Mouse (Mus musculus) liver, postnatal 0 days (tissue): ENCODE measurements at regions not wholly inside any gene's neighbourhood (a gene's known extent, or its start where the extent isn't known, plus 50 kb on each side); places are given as distances from the start of the nearest gene placed in this dataset.

Experiments used
- ATAC-seq: fragments of 200-750 bp; cut with Nextera tagmentation; 2 replicates; pipeline ENCODE4 v1.8.0; 2017; ENCODE audit warnings: mild to moderate bottlenecking, moderate library complexity
- DNase-seq: peaks from one replicate; pipeline ENCODE4 v3.0.0-alpha.2; 2016
- H3K27ac ChIP-seq: fragments of 300-500 bp; sonication (generic); 2 replicates; pipeline ENCODE4 v1.5.1; 2014; ENCODE audit warnings: antibody characterized with exemption, moderate library complexity, mild to moderate bottlenecking, low read depth
- H3K27me3 ChIP-seq: fragments of 300-500 bp; sonication (generic); 2 replicates; pipeline ENCODE4 v1.6.1; 2014; ENCODE audit warnings: low read length, control low read depth, mixed read lengths; ENCODE audit not compliant: insufficient read depth
- H3K36me3 ChIP-seq: fragments of 300-500 bp; sonication (generic); replicated peaks from 2 replicates; pipeline ENCODE4 v1.6.1; 2014; ENCODE audit warnings: mild to moderate bottlenecking, control low read depth, low read length, moderate library complexity, mixed read lengths; ENCODE audit not compliant: insufficient read depth
- H3K4me1 ChIP-seq: fragments of 300-500 bp; sonication (generic); 2 replicates; pipeline ENCODE4 v1.6.1; 2014; ENCODE audit warnings: antibody characterized with exemption, mild to moderate bottlenecking, control low read depth; ENCODE audit not compliant: insufficient read depth
- H3K4me2 ChIP-seq: fragments of 300-500 bp; sonication (generic); 2 replicates; pipeline ENCODE4 v1.6.1; 2014; ENCODE audit warnings: low read depth, mild to moderate bottlenecking, low read length, moderate library complexity, mixed read lengths
- H3K4me3 ChIP-seq: fragments of 300-500 bp; sonication (generic); 2 replicates; pipeline ENCODE4 v1.5.1; 2014; ENCODE audit warnings: low read depth, low read length
- H3K9ac ChIP-seq: fragments of 300-500 bp; sonication (generic); replicated peaks from 2 replicates; pipeline ENCODE4 v1.6.1; 2014; ENCODE audit warnings: mild to moderate bottlenecking, moderate library complexity
- H3K9me3 ChIP-seq: fragments of 300-500 bp; sonication (generic); 2 replicates; pipeline ENCODE4 v1.6.1; 2016; ENCODE audit warnings: mild to moderate bottlenecking, control low read depth, low read length, mixed read lengths
- CTCF ChIP-seq: sonication (generic); IDR thresholded peaks from 2 replicates; pipeline ENCODE4 v1.5.1; 2016; ENCODE audit warnings: antibody characterized with exemption, low read depth
- EP300 ChIP-seq: IDR thresholded peaks from 2 replicates; pipeline ENCODE4 v1.6.1; 2016; ENCODE audit warnings: antibody characterized with exemption, low read depth, mild to moderate bottlenecking
- WGBS: fragments of 180-500 bp; shearing (Covaris S2); extraction: QIAGEN DNeasy Blood & Tissue Kit; methylation state at CpG from one replicate; pipeline ENCODE4 v1.1.7; 2014; ENCODE audit not compliant: insufficient replicate concordance; 5-methylcytosine and 5-hydroxymethylcytosine counted together

- Histone ChIP-seq H3K27ac (0 out of 2 replicates have a peak overlapping the region, but pooled peaks have one; percentile 12), H3K9ac (no peak overlapping the region), H3K4me2 (peak overlapping the region; percentile 57), H3K36me3 (no peaks in the 10 kb centered on the region), H3K27me3 (no peaks in the 10 kb centered on the region), H3K4me3 (peak overlapping the region; percentile 2; the same call in 1 of the 2 replicates), H3K9me3 (no peaks in the 10 kb centered on the region), H3K4me1 (peaks cover 10% of the 10 kb centered on the region)
- 25% methylated on average over 18 of the region's 18 CpGs for WGBS
- ATAC-seq = peak; percentile 45; the same call in 1 of the 2 replicates
- no peak for DNase-seq
- TF ChIP-seq EP300 (no peak), CTCF (no peak)
These were observed 111.6 kb upstream of the Frmd6 start for GRCm38 (mm10) chr12:70713499-70714280.

DNA sequence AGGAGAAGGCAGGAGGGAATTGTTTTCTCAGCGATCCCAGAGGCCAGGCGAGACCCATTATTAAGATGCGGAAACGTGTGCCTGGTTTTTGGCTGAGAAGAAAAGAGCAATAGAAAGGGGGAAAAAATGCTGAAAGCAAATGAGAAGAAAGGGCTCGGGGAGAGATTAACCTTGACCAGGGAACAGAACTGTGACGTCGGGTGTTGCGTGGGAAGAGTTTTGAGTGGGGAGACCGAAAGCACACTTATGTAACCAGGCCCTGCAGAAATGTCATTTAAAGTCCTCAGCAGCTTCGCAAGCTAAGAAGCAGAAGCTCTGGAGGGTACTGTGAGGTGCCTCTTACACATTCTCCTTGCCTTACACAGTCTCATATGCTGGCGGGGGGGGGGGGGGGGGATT is 111.0 kb upstream of the Frmd6 start:
- DNase-seq (no peak), ATAC-seq (no peak)
- no peaks in the 10 kb centered on the region for H3K9me3 ChIP-seq
- H3K36me3 ChIP-seq = no peaks in the 10 kb centered on the region
- 0 out of 2 replicates have a peak overlapping the region, but pooled peaks have one; percentile 12 for H3K27ac ChIP-seq
- peak overlapping the region; percentile 57 for H3K4me2 ChIP-seq
- H3K27me3 ChIP-seq = no peaks in the 10 kb centered on the region
- H3K9ac ChIP-seq = no peak overlapping the region
- TF ChIP-seq CTCF (no peak), EP300 (no peak)
- H3K4me3 ChIP-seq = no peak overlapping the region
- WGBS = 66% methylated on average over 11 of the region's 11 CpGs
- peaks cover 10% of the 10 kb centered on the region for H3K4me1 ChIP-seq

DNA sequence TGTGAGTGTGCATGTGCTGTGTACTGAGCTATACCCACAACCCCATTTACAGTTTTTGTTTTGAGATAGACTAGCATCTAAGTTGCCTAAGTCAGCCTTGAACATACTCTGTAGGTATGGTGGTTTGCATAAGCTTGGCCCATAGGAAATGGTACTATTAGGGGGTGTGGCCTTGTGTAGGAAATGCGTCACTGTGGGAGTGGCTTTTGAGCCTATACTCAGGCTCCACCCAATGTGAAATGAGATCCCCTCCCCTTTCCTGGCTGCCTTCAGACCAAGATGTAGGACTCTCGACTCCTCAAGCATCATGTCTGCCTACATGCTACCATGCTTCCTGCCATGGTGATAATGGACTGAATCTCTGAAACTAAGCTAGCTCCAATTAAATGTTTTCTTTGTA is 109.5 kb upstream of the Frmd6 start:
- H3K4me3 ChIP-seq = no peak overlapping the region

GRCm38 (mm10) chr12:70718602-70719001 is 106.7 kb upstream of the Frmd6 start:
- ATAC-seq = no peak
- DNase-seq = no peak
- TF ChIP-seq EP300 (no peak), CTCF (no peak)
- no peaks in the 10 kb centered on the region for H3K27me3 ChIP-seq
- no peaks in the 10 kb centered on the region for H3K9me3 ChIP-seq
- 26% methylated on average over 1 of the region's 1 CpGs for WGBS
- no peak overlapping the region for H3K4me2 ChIP-seq
- H3K27ac ChIP-seq = no peak overlapping the region
- H3K9ac ChIP-seq = no peak overlapping the region
- H3K36me3 ChIP-seq = no peaks in the 10 kb centered on the region
- H3K4me3 ChIP-seq = no peak overlapping the region
- peaks cover 6% of the 10 kb centered on the region for H3K4me1 ChIP-seq

More for the DNA sequence above, 109.5 kb upstream of the Frmd6 start:
- H3K4me1 ChIP-seq = peaks cover 12% of the 10 kb centered on the region
- H3K27ac ChIP-seq = no peak overlapping the region
- no peak for TF ChIP-seq EP300
- no peak for TF ChIP-seq CTCF
- no peak overlapping the region for H3K4me2 ChIP-seq
- H3K27me3 ChIP-seq = no peaks in the 10 kb centered on the region
- DNase-seq (no peak), ATAC-seq (no peak)
- no peak overlapping the region for H3K9ac ChIP-seq
- no peaks in the 10 kb centered on the region for H3K9me3 ChIP-seq
- H3K36me3 ChIP-seq = no peaks in the 10 kb centered on the region
- WGBS = 78% methylated on average over 2 of the region's 2 CpGs

DNA sequence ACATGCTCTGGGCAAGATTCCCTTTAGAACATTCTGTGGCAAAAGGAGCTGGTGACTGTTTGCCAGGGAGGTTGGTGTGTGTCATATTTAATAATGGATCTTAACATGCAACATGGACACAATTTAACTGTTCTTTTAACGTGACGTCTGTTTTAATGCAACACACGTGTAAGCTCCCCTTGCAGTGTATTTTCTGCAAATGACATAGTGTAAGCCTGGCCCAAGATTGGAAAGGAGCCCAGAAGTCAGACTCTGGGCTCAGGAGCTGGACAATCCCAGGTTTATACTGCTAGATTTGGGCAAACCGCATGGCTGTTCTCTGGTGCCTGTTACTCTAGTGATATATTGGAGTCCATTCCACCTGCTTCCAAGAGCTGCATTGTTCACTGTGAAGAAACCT is 106.1 kb upstream of the Frmd6 start:
- 78% methylated on average over 4 of the region's 4 CpGs for WGBS
- H3K36me3 ChIP-seq = no peaks in the 10 kb centered on the region
- peaks cover 4% of the 10 kb centered on the region; the same call in 1 of the 2 replicates for H3K4me1 ChIP-seq
- H3K9ac ChIP-seq = no peak overlapping the region
- H3K27ac ChIP-seq = no peak overlapping the region
- H3K9me3 ChIP-seq = no peaks in the 10 kb centered on the region
- H3K4me2 ChIP-seq = no peak overlapping the region
- no peaks in the 10 kb centered on the region for H3K27me3 ChIP-seq
- ATAC-seq (no peak), DNase-seq (no peak)
- H3K4me3 ChIP-seq = no peak overlapping the region
- TF ChIP-seq CTCF = no peak
- no peak for TF ChIP-seq EP300

GRCm38 (mm10) chr12:70720178-70720894 is 105.0 kb upstream of the Frmd6 start:
- no peak for ATAC-seq
- no peak for TF ChIP-seq EP300
- no peak for TF ChIP-seq CTCF
- H3K4me3 ChIP-seq = no peak overlapping the region
- H3K27me3 ChIP-seq = no peaks in the 10 kb centered on the region
- no peak overlapping the region for H3K27ac ChIP-seq
- H3K36me3 ChIP-seq = no peaks in the 10 kb centered on the region
- H3K9ac ChIP-seq = no peak overlapping the region
- H3K9me3 ChIP-seq = no peaks in the 10 kb centered on the region
- H3K4me2 ChIP-seq = no peak overlapping the region
- 49% methylated on average over 12 of the region's 12 CpGs for WGBS
- peaks cover 4% of the 10 kb centered on the region; the same call in 1 of the 2 replicates for H3K4me1 ChIP-seq
- DNase-seq = no peak
